Mouse (Mus musculus): Measurements from ENCODE around the gene Hoxa2. TPM values are rescaled to one million over a fixed set of nuclear protein-coding genes. Genes with fewer than 3 reads are reported as not detected.

Gene Hoxa2
- total RNA-seq, 2 experiments from 2014 or later, result 1.1 to 1.5 TPM

DNA sequence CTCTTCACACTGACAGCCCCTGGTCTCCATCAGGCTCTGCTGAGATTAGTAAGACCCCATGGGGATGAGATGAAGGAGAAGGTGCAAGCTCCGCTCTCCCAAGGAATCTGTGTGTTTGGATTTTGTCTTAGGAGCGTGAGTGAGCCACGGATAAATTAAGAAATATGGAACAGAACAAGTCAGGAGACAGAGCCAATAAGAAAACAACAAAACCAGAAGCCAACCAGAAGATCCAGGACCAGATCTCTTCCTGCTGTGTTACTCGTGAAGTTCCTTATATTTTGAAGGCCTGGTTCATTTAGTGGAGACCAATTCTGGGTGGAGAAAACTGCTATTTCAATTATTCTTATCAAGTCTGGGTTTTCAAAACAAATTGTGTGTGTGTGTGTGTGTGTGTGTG lies 13.1 kb downstream of the Hoxa2 start:
- no peak for DNase-seq (ENCODE audit: low spot score in 2 of 2)

DNA sequence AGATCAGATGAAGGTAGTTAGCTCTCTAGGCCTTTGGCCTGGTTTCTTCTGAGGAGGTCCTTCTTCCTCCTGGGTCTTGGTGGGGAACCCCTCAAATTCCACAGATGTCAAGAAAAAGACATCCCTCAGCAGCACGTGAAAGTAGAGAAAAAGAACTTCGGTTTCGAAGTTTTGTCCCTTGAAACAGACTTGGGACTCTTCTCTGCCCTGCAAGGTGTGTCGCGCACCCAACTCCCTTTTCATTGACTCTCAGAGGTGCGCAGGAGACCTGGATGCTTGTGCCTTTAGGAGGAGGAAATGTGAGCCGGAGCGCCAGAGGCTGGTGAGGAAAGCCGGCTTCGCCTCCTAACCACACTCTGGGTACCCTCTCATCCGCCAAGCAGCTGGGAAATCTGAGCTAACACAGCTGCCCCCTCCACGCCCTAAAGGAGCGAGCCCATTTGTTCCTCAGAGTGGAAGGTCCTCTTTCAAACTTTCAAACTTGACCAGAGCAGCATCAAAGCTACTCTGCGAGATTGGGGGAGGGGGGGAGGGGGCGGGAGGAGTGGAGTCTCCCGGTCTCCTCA lies 14.1 kb downstream of the Hoxa2 start:
- DNase-seq (ENCODE audit: low spot score in 2 of 2), result no peak

DNA sequence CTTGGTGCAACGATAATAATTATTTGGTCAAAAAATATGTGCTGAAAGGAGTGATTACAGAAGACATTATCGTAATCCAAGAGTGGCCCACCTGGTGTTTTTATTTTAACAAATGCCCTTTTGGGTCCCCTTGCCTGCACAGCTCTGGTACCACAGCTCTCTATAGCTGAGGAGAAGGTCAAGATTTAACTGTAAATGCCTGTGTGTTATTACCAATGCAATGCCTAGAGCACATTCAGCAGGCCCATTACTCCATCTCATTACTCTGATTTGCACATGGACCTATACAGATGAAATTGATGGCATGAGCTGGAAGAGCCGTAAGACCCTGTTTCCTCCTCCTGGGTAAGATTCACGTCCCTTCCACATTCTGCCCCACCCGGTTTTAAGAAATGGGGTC lies 25.5 kb downstream of the Hoxa2 start:
- no peak for DNase-seq (ENCODE audit: low spot score in 2 of 2)

DNA sequence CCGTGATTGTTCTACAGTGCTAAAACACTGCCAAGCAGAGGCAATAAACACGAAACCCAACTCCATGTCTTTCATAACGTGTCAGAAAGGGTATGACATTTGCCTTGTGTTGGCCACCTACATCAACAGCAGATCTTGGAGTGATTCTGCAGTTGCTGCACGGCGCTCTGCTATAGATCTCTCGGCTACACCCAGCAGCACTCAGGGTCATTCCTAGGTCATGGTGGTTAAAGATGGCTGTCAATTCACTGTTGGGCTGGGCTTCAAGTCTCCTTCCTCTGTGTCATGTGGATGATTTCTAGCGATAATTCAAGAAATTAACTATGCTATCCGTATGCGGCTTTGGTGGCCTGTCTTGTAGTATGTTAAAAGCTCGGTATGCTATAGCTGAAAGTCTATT lies 26.1 kb downstream of the Hoxa2 start:
- DNase-seq (ENCODE audit: low spot score in 2 of 2), result no peak

DNA sequence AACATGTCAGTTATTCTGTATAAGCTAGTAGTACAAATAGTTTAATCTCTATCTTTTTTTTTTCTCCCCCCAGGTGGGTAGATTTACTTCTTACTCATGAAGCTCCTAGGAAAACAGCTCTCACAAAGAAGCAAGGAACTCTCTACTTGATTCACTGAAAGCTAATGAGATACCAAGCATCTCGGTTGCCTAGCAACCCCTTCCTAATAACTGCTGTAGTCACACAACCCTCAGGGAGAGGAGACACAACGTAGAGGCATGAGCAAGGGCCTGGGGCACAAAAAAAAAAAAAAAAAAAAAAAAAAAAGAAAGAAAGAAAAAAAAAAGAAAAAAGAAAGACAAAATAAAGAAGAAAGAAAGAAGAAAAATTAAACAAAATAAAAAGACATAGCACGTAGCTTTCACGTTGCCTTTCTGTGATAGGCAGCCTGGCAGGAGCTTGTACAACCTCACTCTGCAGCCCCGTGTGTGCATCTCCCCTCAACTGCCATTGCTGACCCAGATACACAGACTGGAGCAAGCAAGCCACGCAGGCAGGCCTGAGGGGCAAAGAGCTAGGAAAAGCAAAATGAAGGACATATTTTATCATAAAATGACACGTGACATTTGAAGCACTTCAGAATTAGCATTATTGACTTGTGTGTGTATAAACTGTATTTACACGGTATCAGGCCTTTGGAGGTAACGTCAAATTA lies 26.6 kb downstream of the Hoxa2 start:
- no peak for DNase-seq (ENCODE audit: low spot score in 2 of 2)

DNA sequence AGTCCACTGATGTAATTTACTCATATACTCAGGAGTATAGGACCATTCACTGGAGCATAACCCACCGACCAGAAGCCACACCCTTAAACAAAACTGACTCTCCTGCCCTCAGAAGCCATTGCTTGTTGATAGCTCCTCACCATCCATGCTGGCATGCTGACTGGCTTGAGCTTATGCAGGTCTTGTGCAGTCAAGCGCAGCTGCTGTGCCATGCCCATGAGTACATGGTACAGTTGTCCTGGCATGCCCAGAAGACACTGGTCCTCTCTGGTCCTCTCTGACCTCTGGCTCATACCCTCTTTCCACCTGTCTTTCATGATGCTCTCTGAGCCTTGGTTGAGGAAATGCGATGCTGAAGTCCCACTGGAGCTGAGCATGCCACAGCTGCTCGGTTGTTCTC lies 41.0 kb downstream of the Hoxa2 start:
- no peak for DNase-seq (ENCODE audit: low spot score in 2 of 2)

DNA sequence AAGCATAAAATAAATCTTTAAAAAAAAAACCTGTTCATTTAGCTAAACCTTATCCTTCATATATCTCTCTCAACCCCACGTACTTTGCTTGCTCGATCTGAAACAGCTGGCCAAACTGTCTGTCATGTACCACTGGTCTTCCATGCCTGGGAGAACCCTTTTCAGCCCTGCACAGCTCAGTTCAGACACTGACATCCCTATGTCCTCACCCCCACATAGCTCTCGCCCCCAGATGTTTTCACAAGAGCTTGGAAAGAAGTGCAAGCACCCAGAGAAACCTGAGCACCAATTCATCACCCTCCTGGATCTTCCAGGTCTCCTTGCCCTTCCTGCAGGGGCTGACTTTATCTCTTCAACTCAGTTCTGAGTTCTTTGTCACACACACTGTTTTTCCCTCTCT lies 43.5 kb downstream of the Hoxa2 start:
- no peak for DNase-seq (ENCODE audit: low spot score in 2 of 2)

DNA sequence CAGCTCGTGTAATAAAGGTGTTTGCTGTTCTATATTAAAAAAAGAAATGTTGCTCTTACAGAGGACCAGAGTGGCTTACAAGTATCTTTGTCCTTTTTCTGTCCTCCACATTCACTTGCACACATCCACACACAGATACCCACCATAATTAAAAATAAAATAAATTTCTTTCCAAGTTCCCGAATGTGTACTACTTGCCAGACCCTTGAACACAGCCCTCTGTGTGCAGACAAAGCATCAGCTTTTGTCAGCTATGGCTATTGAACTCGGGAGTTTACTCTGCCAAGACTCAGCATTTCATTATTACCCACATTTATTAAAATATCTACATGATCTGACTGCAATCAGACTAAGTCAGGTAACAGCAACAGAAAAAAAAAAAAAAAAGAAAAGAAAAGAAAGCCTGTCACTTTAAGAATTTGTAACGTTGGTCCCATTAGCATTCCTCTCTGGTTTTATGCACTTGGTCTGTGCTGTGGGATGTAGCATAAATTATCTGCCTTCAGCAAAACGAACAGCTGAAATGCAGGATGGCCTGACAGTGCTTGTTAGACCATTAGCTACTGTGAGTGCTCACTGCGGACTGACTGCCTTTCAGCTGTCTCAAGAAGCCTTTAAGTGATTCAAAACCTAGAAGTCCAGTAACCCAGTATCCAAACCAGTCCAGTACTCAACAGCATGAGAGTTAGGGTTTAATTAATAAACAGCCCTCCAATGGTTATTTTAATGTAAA lies 45.6 kb downstream of the Hoxa2 start:
- DNase-seq (ENCODE audit: low spot score in 2 of 2), result no peak

DNA sequence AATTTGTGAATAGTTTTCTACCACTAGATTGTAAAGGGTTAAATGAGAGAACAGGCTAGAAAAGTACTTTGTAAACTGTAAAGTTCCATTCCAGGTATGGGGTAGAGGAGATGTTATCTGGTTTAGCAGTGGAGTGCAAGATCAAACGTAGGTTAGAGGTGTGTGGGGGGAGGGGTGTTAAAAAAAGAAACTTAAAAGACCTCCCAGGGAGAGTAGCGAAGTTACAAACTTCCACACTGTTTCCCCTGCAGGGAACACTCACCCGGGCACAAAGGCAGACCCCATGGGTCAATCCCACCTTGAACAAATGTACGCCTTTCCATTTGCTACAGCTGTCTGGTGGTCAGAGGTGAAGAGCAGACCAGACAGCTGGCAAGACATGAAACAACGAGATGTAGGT lies 48.7 kb downstream of the Hoxa2 start:
- no peak for DNase-seq (ENCODE audit: low spot score in 2 of 2)

Other genes starting within 250 kb of the Hoxa2 start
- 10 to 100 TPM; 10.0 to 12.3 TPM for gene Skap2, start 152.3 kb downstream of the Hoxa2 start, total RNA-seq (2021)
- under 1 TPM; 0.34 to 0.54 TPM for gene Hoxa1, start 6.5 kb downstream of the Hoxa2 start, total RNA-seq (2021)
- under 1 TPM; 0.34 to 0.54 TPM for gene 5730596B20Rik, start 12.7 kb upstream of the Hoxa2 start, total RNA-seq (2021)
- gene Hoxa4, start 26.9 kb upstream of the Hoxa2 start, total RNA-seq (2021), result 10 to 100 TPM in 1 of 2 experiments, 1 to 10 TPM in 1; 9.2 to 11.8 TPM
- 1 to 10 TPM; 4.4 to 5.1 TPM for gene Hoxa5, start 39.8 kb upstream of the Hoxa2 start, total RNA-seq (2021)
- gene Hoxa6, start 43.9 kb upstream of the Hoxa2 start, total RNA-seq (2021), result 1 to 10 TPM; 3.0 to 3.5 TPM
- gene Hoxa3, start 48.5 kb upstream of the Hoxa2 start, total RNA-seq (2021), result 1 to 10 TPM; 3.2 to 4.1 TPM
- under 1 TPM in 1 of 2 experiments, not detected in 1; 0.73 TPM for gene Gm28308, start 48.5 kb upstream of the Hoxa2 start, total RNA-seq (2021)
- gene Hoxa7, start 57.0 kb upstream of the Hoxa2 start, total RNA-seq (2021), result 10 to 100 TPM; 11.2 to 12.5 TPM
- 10 to 100 TPM; 16.5 to 17.7 TPM for gene Hoxa9, start 66.3 kb upstream of the Hoxa2 start, total RNA-seq (2021)
- gene Hoxa10, start 76.0 kb upstream of the Hoxa2 start, total RNA-seq (2021), result 10 to 100 TPM; 31.5 to 32.3 TPM
- gene Hoxa11, start 81.0 kb upstream of the Hoxa2 start, total RNA-seq (2021), result 1 to 10 TPM; 6.0 to 6.6 TPM
- 1 to 10 TPM; 1.1 to 1.3 TPM for gene Hoxa13, start 96.0 kb upstream of the Hoxa2 start, total RNA-seq (2021)
- gene Evx1, start 148.7 kb upstream of the Hoxa2 start, total RNA-seq (2021), result not detected

Measured in gastrocnemius, postnatal 4 days (tissue).